Mouse (Mus musculus) megakaryocyte, embryonic 14.5 days (primary cell): ENCODE results near the gene Tmed2. TPM values are rescaled to one million over a fixed set of nuclear protein-coding genes. Genes with fewer than 3 reads are reported as not detected.
A peak's percentile ranks its signal among the peaks of the same experiment; 100 is the strongest.
"Not testable (repeated sequence)": the region's sequence is repeated elsewhere in the genome, so short reads cannot be mapped to it uniquely, and the experiment has no call there.

ENCODE experiments used
- H3K27me3 ChIP-seq: replicated peaks from 2 replicates; pipeline ENCODE3; 2012; ENCODE audit warnings: inconsistent platforms
- H3K36me3 ChIP-seq: replicated peaks from 2 replicates; pipeline ENCODE3; 2012; ENCODE audit warnings: low read length, inconsistent platforms, mixed read lengths
- H3K4me1 ChIP-seq: 2 replicates; pipeline ENCODE4 v1.6.1; 2012; ENCODE audit warnings: inconsistent platforms
- H3K4me3 ChIP-seq: replicated peaks from 2 replicates; pipeline ENCODE3; 2012; ENCODE audit warnings: moderate library complexity, mild to moderate bottlenecking, inconsistent platforms
- H3K9me3 ChIP-seq: 2 replicates; pipeline ENCODE4 v1.6.1; 2012; ENCODE audit warnings: inconsistent platforms
- FLI1 ChIP-seq: IDR thresholded peaks from 2 replicates; pipeline ENCODE4 v1.6.1; 2012; ENCODE audit warnings: low read length, inconsistent platforms, mixed read lengths
- GATA1 ChIP-seq: IDR thresholded peaks from 3 replicates; pipeline ENCODE4 v1.6.1; 2012; ENCODE audit warnings: mixed read lengths, low read length, inconsistent platforms, borderline replicate concordance
- polyA plus RNA-seq: library from polyadenylated mRNA; stranded (reverse); fragments of >175 nt; gene quantifications from 2 replicates; pipeline ENCODE4 v1.2.3, GENCODE M21; 2012; ENCODE audit warnings: low replicate concordance; ENCODE audit not compliant: insufficient read depth

Gene Tmed2
- 72.2 and 125 TPM in 2 replicates for polyA plus RNA-seq

DNA sequence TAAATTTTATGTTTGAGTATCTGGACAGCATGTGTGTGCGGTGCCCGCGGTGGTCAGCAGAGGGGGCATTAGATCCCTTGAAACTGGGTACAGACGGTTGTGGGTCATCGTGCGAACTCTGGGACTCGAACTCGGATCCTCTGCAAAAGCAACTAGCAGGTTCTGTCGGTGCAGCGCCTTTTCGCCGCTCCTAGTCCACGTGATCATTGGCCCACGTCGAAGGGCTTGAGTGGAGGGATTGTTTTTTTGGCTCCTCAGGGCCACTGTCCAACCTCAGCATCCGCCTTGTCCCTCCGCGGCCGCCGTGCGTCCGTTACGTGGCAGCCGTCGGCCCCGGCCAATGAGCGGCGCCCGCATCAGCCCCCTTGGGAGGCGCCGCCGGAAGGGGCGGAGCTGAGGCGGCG, at the start of gene Tmed2:
Gene Tmed2, plus strand, starts transcription at position 313 of the 404 bp plus-strand sequence.
- Histone ChIP-seq H3K27me3 (peaks cover 6% of the 10 kb centered on the region), H3K36me3 (peaks cover 32% of the 10 kb centered on the region), H3K4me3 (peak within 1 kb of the TSS; percentile 95), H3K4me1 (peaks cover 53% of the 10 kb centered on the region), H3K9me3 (no peaks in the 10 kb centered on the region)
- no peak for TF ChIP-seq GATA1
- no peak for TF ChIP-seq FLI1

GRCm38 (mm10) chr5:124491732-124492131, 48.8 kb upstream of the Tmed2 start:
- no peaks in the 10 kb centered on the region for H3K9me3 ChIP-seq
- H3K4me1 ChIP-seq: peaks cover 46% of the 10 kb centered on the region
- no peaks in the 10 kb centered on the region for H3K27me3 ChIP-seq
- H3K4me3 ChIP-seq: no peak overlapping the region
- TF ChIP-seq FLI1 (no peak), GATA1 (no peak)
- H3K36me3 ChIP-seq: peaks cover 76% of the 10 kb centered on the region

GRCm38 (mm10) chr5:124492618-124493017, 47.9 kb upstream of the Tmed2 start:
- peaks cover 70% of the 10 kb centered on the region for H3K36me3 ChIP-seq
- H3K9me3 ChIP-seq: no peaks in the 10 kb centered on the region
- H3K4me1 ChIP-seq: peaks cover 55% of the 10 kb centered on the region
- H3K27me3 ChIP-seq: no peaks in the 10 kb centered on the region
- H3K4me3 ChIP-seq: peak overlapping the region; percentile 6
- no peak for TF ChIP-seq FLI1
- TF ChIP-seq GATA1: no peak

DNA sequence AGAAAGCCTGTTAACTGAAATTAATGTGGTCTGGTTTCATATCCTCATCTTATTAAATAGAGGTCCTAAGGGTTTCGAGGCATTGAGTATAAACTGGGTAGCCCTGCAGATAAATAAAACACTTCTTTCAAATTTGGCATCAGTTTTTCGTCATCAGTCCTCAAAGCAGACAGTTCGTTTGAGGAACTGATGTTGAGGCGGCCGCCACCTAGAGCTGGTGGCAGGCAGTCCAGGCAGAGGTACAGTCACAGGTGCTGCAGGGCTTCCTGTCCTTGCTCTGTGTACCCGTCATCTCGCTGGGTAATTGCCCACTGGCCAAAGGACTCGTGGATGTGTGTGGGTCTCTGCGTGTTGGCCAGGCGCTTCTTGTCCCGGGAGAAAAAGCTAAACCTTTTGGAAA, 47.0 kb upstream of the Tmed2 start:
- Histone ChIP-seq H3K27me3 (no peaks in the 10 kb centered on the region), H3K9me3 (no peaks in the 10 kb centered on the region), H3K4me3 (no peak overlapping the region), H3K4me1 (peaks cover 60% of the 10 kb centered on the region), H3K36me3 (peaks cover 68% of the 10 kb centered on the region)
- TF ChIP-seq FLI1 (no peak), GATA1 (no peak)

DNA sequence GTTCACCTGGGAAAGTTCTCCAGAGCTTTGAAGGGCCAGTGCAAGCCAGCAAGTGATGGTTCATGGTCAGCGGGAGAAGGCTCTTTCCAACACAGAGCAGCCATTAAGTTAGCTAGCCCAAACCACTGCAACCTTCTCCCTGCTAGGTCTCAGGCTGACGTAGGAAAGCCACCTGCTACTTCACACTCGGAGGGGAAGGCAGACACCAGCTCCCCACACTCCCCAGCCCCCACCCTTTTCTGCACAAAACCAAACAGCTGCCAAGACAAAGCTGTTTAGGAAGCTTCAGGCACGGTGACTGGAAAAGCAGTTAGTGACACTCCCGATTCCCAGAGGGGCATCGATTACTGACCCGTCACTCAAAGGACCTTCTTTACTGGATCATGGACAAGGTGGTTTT, 44.9 kb upstream of the Tmed2 start:
- Histone ChIP-seq H3K9me3 (no peaks in the 10 kb centered on the region), H3K4me1 (peaks cover 57% of the 10 kb centered on the region), H3K36me3 (peaks cover 54% of the 10 kb centered on the region), H3K27me3 (no peaks in the 10 kb centered on the region), H3K4me3 (no peak overlapping the region)
- TF ChIP-seq FLI1: no peak
- no peak for TF ChIP-seq GATA1

- no peaks in the 10 kb centered on the region for H3K27me3 ChIP-seq
- no peaks in the 10 kb centered on the region for H3K9me3 ChIP-seq
- peaks cover 58% of the 10 kb centered on the region for H3K4me1 ChIP-seq
- H3K4me3 ChIP-seq: no peak overlapping the region
- peaks cover 49% of the 10 kb centered on the region for H3K36me3 ChIP-seq
- no peak for TF ChIP-seq FLI1
- TF ChIP-seq GATA1: no peak
Measured at GRCm38 (mm10) chr5:124496614-124497514, 43.6 kb upstream of the Tmed2 start.

DNA sequence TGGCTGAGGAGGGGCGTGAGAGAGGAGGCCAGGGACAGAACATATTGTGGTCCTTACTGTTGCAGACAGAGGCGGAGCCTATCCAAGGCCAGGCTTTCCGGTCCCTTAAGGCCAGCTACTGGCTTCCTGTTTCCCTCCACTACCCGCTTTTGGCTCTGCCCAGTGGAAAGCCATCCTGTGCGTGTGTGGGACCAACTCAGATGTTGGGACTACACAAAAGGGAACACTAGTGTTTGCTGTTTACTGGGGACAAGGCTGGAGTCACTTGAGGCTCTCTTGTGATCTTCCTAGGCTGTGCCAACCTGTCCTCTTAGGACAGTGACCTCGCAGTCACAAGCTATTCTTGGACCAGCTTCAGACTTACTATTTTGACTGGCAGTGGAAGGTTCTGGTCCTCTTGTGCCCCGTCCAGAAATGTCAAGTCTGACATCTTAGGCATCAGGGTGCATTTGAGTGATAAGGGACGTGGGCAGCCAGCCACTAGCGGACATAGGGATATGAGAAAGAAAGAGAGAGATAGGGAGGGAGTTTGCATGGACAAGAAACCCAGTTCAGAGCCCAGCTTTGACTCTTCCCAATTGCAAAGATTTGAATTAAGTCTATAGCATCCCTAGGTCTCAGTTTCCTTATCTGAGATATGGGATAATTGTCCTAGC, 42.1 kb upstream of the Tmed2 start:
- Histone ChIP-seq H3K4me1 (peaks cover 50% of the 10 kb centered on the region), H3K36me3 (peaks cover 38% of the 10 kb centered on the region), H3K4me3 (peak overlapping the region; percentile 83), H3K27me3 (no peaks in the 10 kb centered on the region), H3K9me3 (no peaks in the 10 kb centered on the region)
- TF ChIP-seq FLI1 (no peak), GATA1 (no peak)

DNA sequence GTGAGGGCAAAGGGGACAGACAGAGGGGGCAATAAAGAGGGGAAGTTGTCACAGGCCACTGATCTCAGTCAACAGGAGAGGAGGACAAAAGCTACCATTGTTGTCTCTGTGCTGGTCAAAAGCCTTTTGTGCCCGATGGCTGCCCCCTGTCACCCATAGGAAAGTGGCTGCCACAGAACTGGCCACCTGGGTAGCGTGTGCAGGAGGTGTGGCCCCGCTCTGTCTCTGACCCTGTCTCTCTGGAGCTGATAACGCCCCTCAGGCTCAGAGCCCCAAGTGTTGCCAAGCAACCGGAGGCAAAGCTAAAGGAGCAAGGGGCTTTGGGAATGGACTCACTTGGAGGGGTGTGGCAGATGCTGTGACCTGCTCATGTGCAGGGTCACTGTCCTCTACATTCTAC, 41.5 kb upstream of the Tmed2 start:
- TF ChIP-seq FLI1: no peak
- TF ChIP-seq GATA1: no peak
- Histone ChIP-seq H3K4me1 (peaks cover 51% of the 10 kb centered on the region), H3K4me3 (peak overlapping the region; percentile 62), H3K27me3 (peaks cover 5% of the 10 kb centered on the region), H3K36me3 (peaks cover 38% of the 10 kb centered on the region), H3K9me3 (no peaks in the 10 kb centered on the region)

- not testable (repeated sequence) for H3K9me3 ChIP-seq, H3K4me3 ChIP-seq, H3K27me3 ChIP-seq
- H3K36me3 ChIP-seq: peaks cover 31% of the 10 kb centered on the region
- H3K4me1 ChIP-seq: peaks cover 54% of the 10 kb centered on the region
Measured at GRCm38 (mm10) chr5:124500037-124500436, 40.5 kb upstream of the Tmed2 start.

GRCm38 (mm10) chr5:124500573-124500972, 39.9 kb upstream of the Tmed2 start:
- no peak overlapping the region for H3K4me3 ChIP-seq
- TF ChIP-seq GATA1 (no peak), FLI1 (no peak)
- peaks cover 54% of the 10 kb centered on the region for H3K4me1 ChIP-seq
- peaks cover 5% of the 10 kb centered on the region for H3K27me3 ChIP-seq
- no peaks in the 10 kb centered on the region for H3K9me3 ChIP-seq
- H3K36me3 ChIP-seq: peaks cover 26% of the 10 kb centered on the region
